Mouse (Mus musculus): ENCODE results near the gene Traf5.

DNA sequence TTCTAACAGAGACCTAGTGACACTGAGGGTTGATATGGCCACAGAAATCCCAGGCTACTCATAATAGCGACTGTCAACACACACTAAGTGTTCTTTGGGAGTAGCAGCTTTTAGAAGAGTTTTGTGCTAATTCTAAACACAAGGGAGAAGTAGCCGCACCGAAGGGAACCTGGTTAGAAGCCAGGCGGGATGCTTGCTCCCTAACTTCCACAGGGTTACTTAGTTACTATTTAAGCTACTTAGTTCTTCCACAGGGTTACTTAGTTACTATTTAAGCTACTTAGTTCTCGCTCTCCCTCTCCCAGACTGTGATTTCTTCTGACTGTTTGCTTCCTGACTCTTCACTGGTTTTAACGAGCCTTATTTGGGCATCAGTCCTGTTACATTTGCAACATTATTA is 10.8 kb upstream of the Traf5 start:
- TF ChIP-seq CTCF (IDR thresholded peaks at IDR 0.05; ENCODE audit: borderline replicate concordance, insufficient read depth, low read length) (no peak), POLR2A (IDR thresholded peaks at IDR 0.05; ENCODE audit: low read depth, low read length) (no peak)

Data from embryonic fibroblast, embryonic 13.5 days (primary cell).